Mouse (Mus musculus) ZHBTc4 (cell line): Measurements from ENCODE around the gene Olfr1317.

Source experiments
- DNase-seq: peaks from one replicate; pipeline ENCODE4 v3.0.0-alpha.2; 2011; ENCODE audit warnings: low read depth, low spot score

Olfr1317 gene

DNA sequence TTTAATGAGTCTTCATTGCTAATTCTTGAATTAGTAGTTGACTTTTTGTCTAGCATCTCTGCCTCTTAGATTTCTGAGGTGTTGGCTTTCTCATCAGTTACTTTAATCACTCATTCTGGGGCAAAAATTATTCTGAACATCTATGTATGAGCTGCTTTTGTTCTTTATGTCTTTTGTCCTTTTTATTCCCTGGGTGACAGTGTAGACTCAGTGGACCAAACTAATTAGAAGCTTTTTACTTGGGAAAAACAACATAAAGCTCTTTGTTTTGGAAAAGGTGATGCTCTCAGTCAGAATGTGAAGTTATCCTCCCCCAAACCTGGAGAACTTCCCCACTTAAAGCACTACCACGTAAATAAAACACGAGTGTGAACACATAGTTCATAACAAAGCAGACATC lies at the start of gene Olfr1317:
Gene Olfr1317, plus strand, starts transcription at position 301 of the 400 bp plus-strand sequence.
- DNase-seq: no peak

DNA sequence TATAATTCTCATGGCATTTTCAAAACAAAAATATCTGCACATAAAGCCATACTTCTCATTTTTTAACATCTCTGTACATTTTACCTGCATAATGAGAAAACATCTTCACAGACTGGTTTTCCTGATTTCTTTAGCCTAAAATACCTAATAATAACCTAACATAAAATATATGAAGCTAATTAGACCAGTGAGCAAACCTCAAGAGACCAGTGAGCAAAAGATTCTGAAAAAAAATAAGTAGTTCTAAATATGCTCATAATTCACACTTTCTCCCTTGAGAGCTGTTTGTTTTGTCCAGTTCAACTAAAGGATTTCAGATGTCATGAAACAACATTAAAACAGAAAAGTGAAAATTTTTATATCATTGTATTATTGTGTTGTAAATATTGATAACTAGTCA lies 43.4 kb upstream of the Olfr1317 start, which contains the start of gene Olfr1314:
Gene Olfr1314, minus strand, starts transcription at position 101 of the 400 bp plus-strand sequence.
- DNase-seq: no peak

DNA sequence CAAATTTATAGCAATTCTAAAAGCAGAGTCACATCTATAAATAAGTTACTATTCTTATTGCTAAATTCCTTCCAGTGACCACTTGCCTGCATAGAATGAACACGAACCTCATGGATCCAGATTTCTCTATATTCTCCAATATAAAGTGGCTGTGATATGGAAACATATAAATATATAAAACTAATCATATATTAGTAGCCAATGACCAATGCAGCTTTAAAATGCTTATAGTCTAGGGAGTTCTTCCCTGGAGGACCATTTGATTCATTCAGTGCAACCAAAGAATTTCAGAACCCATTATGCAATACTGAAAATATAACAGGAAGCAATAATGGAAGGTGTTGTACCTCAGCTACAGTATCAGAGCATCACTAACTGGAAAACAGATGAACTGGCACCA lies 24.8 kb upstream of the Olfr1317 start, which contains the start of gene Olfr1315-ps1:
Gene Olfr1315-ps1, minus strand, starts transcription at position 101 of the 400 bp plus-strand sequence.
- DNase-seq: no peak

DNA sequence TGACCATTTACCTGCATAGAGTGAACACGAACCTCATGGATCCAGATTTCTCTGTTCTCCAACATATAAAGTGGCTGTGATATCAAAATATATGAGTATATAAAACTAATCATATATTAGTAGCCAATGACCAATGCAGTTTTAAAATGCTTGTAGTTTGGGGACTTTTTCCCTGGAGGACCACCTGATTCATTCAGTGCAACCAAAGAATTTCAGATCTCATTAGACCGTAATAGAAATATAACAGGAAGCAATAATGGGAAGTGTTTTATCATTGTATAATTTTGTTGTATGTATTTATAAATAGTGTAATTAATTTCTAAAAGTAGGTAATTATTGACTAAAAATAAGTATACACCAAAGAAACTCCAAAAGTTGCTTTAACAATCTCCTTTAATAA lies 5.3 kb upstream of the Olfr1317 start, which contains the start of gene Olfr1316:
Gene Olfr1316, minus strand, starts transcription at position 101 of the 400 bp plus-strand sequence.
- no peak for DNase-seq

DNA sequence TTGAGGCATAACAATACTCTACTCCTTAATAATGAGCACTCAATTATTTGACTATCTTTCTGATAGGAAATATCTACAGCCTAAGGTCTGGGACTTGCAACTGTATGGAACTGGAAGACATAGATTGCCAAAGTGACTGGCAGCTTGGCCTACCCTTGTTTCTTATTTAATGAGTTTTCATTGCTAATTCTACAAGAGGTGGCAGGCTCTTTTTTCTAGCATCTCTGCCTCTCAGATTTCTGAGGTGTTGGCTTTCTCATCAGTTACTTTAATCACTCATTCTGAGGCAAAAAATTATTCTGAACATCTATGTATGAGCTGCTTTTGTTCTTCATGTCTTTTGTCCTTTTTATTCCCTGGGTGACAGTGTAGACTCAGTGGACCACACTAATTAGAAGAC lies 13.8 kb downstream of the Olfr1317 start, which contains the start of gene Olfr1318:
Gene Olfr1318, plus strand, starts transcription at position 301 of the 400 bp plus-strand sequence.
- DNase-seq: no peak
